Mouse (Mus musculus): ENCODE results near the gene Zfp365.

The Zfp365 gene

DNA sequence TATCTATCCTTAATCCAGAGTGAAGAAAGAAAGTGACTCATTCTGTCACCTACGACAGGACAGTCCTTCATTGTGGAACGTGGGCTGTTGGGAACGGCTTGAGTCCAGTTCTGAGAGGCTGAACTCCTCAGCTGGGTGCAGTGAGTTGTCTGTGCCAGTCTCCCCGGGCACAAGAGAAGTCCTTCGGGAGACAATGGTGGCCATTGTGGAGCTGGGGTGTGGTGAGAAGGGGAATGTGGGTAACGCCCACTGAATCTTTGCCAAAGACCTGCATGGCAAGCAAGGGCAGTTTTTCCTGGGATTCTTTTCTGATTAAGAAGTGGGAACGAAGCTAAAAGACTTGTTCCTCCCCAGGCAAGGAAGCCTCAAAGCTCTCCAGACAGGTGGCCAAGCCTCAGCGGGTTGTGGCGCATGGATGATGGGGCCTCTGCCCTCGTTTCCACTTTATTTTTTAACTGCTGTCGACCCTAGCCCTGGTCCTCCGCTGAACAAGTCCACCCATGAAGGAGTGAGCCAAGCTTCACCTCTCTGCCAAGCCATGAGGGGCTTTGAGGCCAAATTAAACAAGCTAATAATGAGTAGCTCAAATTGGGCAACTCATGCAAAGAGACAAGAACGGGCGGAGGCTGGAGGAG, 66.3 kb downstream of the Zfp365 start:
- no peak for DNase-seq (ENCODE audit: low read depth, low spot score)

DNA sequence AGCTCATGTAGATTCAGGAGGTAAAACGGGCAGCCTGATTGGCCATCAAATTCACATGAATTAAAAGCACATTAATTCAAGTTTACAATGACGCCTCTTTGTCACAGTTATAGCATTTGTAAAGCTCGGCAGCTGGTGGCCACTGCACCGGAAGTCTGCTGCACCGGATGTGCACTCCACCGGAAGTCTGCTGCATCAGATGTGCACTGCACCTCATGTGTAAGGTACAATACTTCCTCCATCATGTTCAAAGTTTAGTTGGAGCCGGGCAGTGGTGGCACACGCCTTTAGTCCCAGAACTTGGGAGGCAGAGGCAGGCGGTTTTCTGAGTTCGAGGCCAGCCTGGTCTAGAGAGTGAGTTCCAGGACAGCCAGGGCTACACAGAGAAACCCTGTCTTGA, 70.9 kb downstream of the Zfp365 start:
- DNase-seq (ENCODE audit: low read depth, low spot score): no peak

DNA sequence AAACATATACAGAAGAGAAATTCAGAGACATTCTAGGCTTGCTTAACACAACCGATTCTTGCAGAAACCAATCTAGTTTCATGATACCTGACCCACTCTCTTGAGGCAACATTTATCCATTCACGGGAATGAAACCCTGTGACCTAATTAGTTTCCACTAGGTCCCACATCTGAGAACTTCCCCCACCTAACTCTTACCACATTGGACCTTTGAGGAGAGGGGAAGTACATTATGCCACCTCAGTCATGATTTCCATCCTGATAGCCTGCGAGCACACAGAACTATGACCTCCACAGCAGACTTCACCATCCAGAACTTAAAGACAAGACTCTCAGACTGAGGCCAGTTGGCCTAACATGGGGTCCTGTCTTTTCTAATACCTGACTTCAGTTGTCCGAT, 71.7 kb downstream of the Zfp365 start:
- DNase-seq (ENCODE audit: low read depth, low spot score): peak; percentile 40

DNA sequence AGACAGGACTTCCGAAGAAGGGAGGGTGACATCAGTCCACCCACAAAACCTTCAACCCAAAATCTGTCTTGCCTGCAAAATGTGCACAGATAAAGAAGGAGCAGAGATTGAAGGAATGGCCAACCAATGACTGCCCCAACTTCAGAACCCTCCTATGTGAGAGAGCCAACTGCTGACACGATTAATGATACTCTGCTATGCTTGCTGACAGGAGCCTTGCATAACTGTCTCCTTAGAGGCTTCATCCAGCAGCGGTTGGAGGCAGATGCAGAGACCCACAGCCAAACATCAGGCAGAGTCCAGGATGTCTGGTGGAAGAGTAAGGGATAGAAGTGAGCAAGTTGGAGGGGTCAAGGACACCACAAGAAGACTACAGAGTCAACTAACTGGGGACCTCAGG, 73.3 kb downstream of the Zfp365 start:
- DNase-seq (ENCODE audit: low read depth, low spot score): no peak

DNA sequence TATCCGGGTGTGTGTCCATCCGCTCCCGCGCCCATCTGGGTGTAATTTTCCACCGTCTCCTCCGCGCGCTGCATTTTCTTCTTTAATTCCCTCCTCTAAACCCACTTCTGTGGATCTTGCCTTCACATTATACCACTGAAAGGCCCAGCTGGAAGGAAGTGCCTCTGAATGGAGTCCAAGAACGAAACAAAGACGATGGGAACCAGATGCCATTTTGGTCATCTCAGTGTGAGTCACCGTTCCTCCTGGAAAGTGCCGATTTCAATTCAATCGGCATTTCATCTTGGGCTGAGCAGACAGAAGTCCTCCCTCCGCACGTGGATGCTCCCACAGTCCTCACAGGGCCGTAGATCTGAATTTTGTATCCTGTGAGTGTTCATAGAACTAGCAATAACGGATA, 76.0 kb downstream of the Zfp365 start:
- DNase-seq (ENCODE audit: low read depth, low spot score): no peak

All from CD4-positive helper T cell, adult 2 months (primary cell).